Mouse (Mus musculus) frontal cortex, adult (tissue): ENCODE results near the gene Dgkh.

ENCODE experiments used
- ATAC-seq: cut with Nextera tagmentation; 2 replicates; pipeline ENCODE4 v1.9.2; 2017; ENCODE audit warnings: mild to moderate bottlenecking, moderate library complexity, mixed read lengths; ENCODE audit not compliant: low TSS enrichment

The Dgkh gene

DNA sequence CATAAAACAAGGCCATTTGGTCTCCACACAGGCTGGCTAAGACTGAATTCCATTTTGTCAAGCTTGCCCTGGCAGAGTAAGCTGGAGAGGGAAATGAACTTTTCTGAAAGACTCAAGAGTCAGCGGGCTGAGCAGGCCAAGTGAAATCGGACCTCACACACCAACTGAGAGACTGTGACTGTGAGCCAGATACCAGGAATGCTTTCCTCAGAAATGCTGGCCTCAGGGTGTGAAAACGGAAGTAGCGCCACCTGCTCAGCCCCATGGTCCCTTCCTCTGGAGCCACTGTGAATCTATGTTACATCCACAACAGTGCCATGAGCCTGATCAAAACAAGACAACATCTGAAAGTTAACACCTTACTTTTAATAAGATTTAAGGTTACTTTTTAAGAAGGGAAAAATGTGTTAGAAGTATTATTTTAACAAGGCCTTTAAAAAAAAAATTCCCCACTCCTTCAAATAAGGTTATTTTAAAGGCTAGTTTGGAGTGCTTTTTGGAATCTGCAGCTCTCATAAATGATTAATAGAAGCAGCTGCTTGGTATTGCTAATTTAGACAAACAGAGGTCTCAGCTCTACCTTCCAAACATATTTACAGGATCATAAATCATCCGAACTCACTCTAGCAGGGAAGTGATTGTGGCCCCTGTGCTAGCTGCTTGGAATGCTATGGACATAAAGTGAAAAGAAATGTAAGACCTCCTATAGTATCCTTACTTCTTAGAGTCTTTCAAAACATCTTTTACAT, 193.8 kb downstream of the Dgkh start:
- ATAC-seq: no peak

DNA sequence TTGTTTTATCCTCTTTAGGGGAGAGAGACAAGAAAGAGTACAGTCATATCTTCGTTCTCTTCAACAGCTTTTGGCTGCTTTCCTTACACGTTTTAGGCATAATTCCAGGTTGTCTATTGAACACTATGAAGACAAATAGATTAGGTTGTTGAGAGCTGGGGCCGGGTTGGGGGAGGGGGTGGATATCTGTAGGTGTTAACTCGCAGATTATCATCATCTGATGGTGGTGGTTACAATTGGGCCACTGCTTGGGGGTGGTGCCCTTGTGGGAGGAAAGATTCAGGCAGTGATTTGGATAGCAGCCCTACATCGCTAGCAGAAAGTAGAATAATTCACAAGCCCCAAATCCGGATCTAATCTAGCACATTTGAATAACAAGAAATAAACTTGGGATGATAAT, 195.0 kb downstream of the Dgkh start:
- 0 out of 2 replicates have a peak, but pooled peaks have one; percentile 11 for ATAC-seq

GRCm38 (mm10) chr14:78536281-78537165, 196.1 kb downstream of the Dgkh start, which contains the start of gene Akap11:
Akap11 (minus strand) TSS chr14:78536808.
- ATAC-seq: peak; percentile 89

DNA sequence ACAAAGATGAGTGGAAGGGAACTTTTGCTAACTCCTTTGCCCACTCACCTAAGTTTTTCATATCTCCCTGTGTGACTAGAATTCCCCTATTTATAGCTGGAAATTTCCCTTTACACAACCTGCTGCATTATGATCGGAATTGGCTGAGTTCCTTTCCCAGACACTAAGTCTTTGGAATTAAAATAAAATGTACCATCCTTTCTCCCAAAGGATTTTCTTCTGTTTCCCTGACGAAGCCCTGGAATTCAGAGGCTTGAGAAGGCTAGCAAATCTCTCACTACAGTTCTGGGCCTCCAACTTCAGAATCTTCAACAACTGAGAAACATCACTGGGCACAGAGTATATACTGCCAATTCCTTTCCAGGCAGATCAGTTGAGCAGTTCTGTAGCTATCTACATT, 197.2 kb downstream of the Dgkh start:
- ATAC-seq: no peak

DNA sequence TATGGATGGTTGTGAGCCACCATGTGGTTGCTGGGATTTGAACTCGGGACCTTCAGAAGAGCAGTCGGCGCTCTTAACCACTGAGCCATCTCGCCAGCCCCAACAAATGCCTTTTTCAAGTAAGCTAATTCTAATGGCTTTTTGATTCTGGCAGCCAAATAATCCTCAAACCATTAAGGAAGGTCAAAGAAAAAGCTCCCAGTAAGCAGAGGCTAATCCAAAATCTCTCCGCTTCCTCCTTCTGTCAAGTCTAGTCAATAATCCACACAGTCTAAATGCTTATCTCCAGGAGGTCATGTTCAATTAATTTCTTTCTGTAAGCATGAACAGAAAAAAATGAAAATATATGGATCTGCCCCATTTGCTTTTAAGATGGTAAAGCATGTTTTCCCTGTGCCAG, 197.9 kb downstream of the Dgkh start:
- ATAC-seq: no peak

DNA sequence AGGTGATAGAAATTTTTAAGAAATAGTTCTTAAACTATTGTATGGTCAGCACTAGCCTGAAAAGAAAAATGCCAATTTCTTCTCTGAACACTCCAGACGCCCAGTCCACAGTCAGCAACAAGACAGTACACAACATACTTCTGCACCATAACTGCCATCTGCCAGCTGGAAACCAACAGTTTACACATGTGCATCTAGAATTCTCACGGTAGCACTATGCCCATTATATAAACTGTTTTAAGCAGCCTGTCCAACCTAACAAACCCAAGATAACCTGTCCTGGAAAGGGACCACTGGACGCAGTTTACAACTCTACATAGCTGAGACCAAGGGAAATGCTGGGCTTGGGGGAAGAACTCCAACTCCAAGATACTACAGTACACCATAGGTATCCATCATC, 198.9 kb downstream of the Dgkh start:
- ATAC-seq: no peak

DNA sequence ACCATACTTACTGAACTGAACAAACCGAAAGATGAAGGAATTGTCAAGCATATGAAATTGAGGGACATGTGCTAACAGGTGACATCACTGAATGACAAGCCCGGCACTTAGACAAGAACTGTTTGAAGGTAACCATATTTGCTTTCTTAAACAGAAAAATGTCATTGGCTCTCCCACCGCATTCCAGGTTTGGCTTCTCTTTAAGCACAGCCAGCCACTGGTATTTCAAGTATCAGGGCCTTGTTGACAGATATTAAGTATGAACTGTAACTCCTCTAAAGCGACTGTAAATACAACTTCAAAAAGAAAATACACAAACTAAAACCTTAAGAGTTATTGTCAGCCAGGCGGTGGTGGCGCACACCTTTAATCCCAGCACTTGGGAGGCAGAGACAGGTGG, 200.2 kb downstream of the Dgkh start:
- no peak for ATAC-seq

- no peak for ATAC-seq
Measured at GRCm38 (mm10) chr14:78530256-78530655, 202.3 kb downstream of the Dgkh start.

- ATAC-seq: no peak
Measured at GRCm38 (mm10) chr14:78528461-78529425, 203.8 kb downstream of the Dgkh start.

GRCm38 (mm10) chr14:78526907-78527306, 205.7 kb downstream of the Dgkh start:
- ATAC-seq: no peak

DNA sequence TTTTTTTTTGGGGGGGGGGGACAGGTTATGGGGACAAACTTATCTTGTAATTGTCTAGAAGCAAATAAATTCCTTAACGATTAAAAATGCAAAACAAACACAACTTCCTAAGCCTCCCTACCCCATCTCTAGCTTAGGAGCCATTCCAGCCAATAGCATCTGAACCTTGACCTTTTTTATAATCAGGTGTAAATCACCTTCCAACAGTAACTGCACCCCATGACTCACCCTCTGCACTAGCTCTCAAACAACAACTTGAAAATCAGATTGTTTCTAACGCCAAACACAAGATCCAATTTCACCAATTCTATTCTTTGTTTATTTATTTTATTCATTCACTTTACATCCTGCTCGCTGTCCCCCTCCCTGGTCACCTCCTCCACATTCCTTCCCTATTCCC, 206.1 kb downstream of the Dgkh start:
- ATAC-seq: no peak

DNA sequence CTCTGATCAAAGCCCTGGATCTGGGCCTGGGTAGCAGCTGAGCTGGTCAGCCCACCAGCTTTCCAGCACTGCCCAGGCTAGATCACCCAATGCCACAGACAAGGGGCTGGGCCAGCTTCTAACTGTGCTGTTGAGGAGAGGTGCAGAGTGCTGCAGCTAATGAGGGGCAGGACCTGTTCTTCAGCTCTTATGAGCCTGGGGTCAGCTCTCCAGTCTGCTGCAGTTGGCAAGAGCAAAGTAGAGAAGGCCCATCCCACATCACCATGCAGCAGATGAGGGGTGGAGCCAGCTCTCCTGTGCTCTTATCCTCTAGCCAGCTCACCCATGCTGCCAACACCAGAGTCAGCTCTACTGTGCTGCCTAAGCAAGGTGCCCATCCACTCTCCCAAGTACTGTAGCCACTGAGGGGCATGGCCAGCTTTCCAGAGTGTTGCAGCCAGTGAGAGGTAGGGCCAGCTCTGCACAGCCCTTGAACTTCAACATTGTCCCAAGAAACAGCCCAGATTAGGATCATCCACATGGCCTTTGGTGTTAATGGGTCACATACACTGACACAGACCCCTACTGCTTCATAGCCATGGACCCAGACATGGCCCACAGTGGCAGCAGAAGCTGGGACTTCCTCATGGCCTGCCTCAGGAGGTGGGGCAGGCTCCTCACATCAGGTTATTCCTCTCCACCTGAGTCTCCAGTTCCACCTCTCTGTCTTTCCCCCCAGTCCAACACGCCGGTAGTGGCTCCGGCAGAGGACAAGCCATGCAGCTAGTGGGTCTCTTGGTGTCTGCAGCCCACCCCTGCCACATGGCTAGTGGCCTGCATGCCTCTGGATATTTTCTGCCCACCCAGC, 206.7 kb downstream of the Dgkh start:
- ATAC-seq: 0 out of 2 replicates have a peak, but pooled peaks have one; percentile 5

GRCm38 (mm10) chr14:78525059-78525458, 207.5 kb downstream of the Dgkh start:
- ATAC-seq: no peak

GRCm38 (mm10) chr14:78510713-78511112, 221.9 kb downstream of the Dgkh start:
- peak; percentile 76 for ATAC-seq

DNA sequence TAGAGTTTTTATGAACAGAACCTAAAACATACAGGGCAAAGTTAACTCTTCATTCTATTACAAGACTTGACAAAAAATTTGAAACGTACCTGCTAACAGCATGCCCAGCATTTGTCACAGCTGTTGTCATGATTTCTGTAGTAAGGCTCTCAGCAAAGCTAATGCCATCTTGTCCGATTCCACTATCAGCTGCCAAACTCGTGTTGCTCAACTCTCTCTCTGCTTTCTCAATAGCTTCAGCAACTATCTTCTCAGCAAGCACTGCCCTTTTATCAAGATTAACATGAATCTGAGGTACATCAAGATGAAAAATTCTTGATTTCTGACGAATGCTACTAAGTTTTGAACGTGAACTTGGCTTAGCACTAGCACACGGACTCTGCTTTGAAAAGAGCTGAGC, 222.8 kb downstream of the Dgkh start:
- ATAC-seq: no peak
